Comparison of ENCODE assay signal across 1 mouse cellular context in the genomic region with DNA sequence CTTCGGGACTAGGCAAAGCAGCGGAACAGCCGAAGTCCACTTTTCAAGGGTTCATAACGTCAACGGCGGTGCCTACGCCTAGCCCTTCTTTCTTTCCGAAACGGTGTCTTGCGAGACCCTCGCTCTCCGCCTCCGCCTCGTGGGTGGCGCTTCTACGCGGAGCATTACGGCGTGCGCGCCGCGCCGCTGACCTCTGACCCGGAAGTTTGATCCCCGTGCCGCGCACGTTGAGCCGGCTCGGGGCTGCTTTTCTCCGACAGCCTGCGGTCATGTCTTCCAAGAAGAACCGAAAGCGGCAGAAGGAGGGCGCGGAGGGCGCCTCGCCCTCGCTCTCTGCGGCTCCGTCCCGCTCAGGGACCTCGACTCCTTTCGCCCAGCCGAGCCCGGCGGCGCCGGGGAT.
TF ChIP-seq lines count a peak whose summit lies in the region.

A gene (minus strand): TSS at position 140 of the 400 bp plus-strand sequence.

TF ChIP-seq in CH12.LX, 34 proteins besides CTCF, POLR2A, EP300 and RAD21 (continued from another document):
- TF ChIP-seq RCOR1 (conservative IDR thresholded peaks at IDR 0.05; ENCODE audit: low read depth, low read length): 0 out of 2 replicates have a peak, but pooled peaks have one; percentile 7
- no peak for TF ChIP-seq ZKSCAN1 (IDR thresholded peaks at IDR 0.05; ENCODE audit: borderline replicate concordance, low read depth, low read length)
- peak; percentile 53; the same call in 1 of the 2 replicates for TF ChIP-seq TCF12 (IDR thresholded peaks at IDR 0.05; ENCODE audit: low read depth, low read length)
- no peak; the same call in 1 of the 2 replicates for TF ChIP-seq GABPA (IDR thresholded peaks at IDR 0.05; ENCODE audit: insufficient replicate concordance, low read depth, low read length)
- TF ChIP-seq NELFE (IDR thresholded peaks at IDR 0.05; ENCODE audit: low read depth, low read length): peak; percentile 62; the same call in 1 of the 2 replicates
- TF ChIP-seq MXI1 (IDR thresholded peaks at IDR 0.05; ENCODE audit: low read depth, low read length): peak; percentile 100
- TF ChIP-seq TBP (conservative IDR thresholded peaks at IDR 0.05; ENCODE audit: low read depth, low read length): no peak; the same call in 1 of the 2 replicates
- TF ChIP-seq CHD1 (IDR thresholded peaks at IDR 0.05; ENCODE audit: low read depth, low read length): no peak; the same call in 1 of the 2 replicates
- TF ChIP-seq E2F4 (IDR thresholded peaks at IDR 0.05; ENCODE audit: insufficient replicate concordance, low read depth, low read length): 0 out of 2 replicates have a peak, but pooled peaks have one; percentile 56
- TF ChIP-seq USF2 (conservative IDR thresholded peaks at IDR 0.05; ENCODE audit: low read depth, low read length): no peak
- no peak for TF ChIP-seq UBTF (IDR thresholded peaks at IDR 0.05; ENCODE audit: low read depth, low read length)
- peak; percentile 81 for TF ChIP-seq HCFC1 (IDR thresholded peaks at IDR 0.05; ENCODE audit: low read depth, low read length)
- peak; percentile 72 for TF ChIP-seq ELF1 (IDR thresholded peaks at IDR 0.05; ENCODE audit: low read depth, low read length)
- TF ChIP-seq MEF2A (IDR thresholded peaks at IDR 0.05; ENCODE audit: borderline replicate concordance, low read depth, low read length): peak; percentile 39; the same call in 1 of the 2 replicates
- TF ChIP-seq ETS1 (conservative IDR thresholded peaks at IDR 0.05; ENCODE audit: low read depth, low read length): peak; percentile 41; the same call in 1 of the 2 replicates
- no peak for TF ChIP-seq ZMIZ1 (IDR thresholded peaks at IDR 0.05; ENCODE audit: low read depth, low read length)
- no peak for TF ChIP-seq SMC3 (IDR thresholded peaks at IDR 0.05; ENCODE audit: low read depth, low read length)
- TF ChIP-seq JUN (IDR thresholded peaks at IDR 0.05; ENCODE audit: insufficient read depth, low read depth, low read length): no peak
- TF ChIP-seq MAZ (IDR thresholded peaks at IDR 0.05; ENCODE audit: low read depth, low read length): peak; percentile 43; the same call in 1 of the 2 replicates
- no peak; the same call in 1 of the 2 replicates for TF ChIP-seq POLR2AphosphoS2 (IDR thresholded peaks at IDR 0.05; ENCODE audit: low read depth, low read length)
- peak; percentile 58; the same call in 1 of the 2 replicates for TF ChIP-seq KAT2A (IDR thresholded peaks at IDR 0.05; ENCODE audit: insufficient replicate concordance, low read length)
- no peak for TF ChIP-seq MAFK (IDR thresholded peaks at IDR 0.05; ENCODE audit: insufficient replicate concordance, low read length)
- peak; percentile 84 for TF ChIP-seq CHD2 (IDR thresholded peaks at IDR 0.05; ENCODE audit: low read length)
- TF ChIP-seq MAX (IDR thresholded peaks at IDR 0.05; ENCODE audit: low read length): peak; percentile 91; the same call in 1 of the 2 replicates
- peak; percentile 82 for TF ChIP-seq MYC (IDR thresholded peaks at IDR 0.05; ENCODE audit: low read depth, low read length)
- TF ChIP-seq PAX5 (IDR thresholded peaks at IDR 0.05; ENCODE audit: low read length): no peak
